Mouse (Mus musculus) testis, adult 2 months (tissue): ENCODE results near the gene Gys1. TPM values are rescaled to one million over a fixed set of nuclear protein-coding genes. Genes with fewer than 3 reads are reported as not detected.
"Not testable (repeated sequence)": the region's sequence is repeated elsewhere in the genome, so short reads cannot be mapped to it uniquely, and the experiment has no call there.

Experiments used
- H3K27ac ChIP-seq: fragments of 200-500 bp; 2 replicates; pipeline ENCODE4 v1.5.1; 2012; ENCODE audit warnings: low read depth, low read length; ENCODE audit not compliant: control insufficient read depth, insufficient read depth
- H3K27me3 ChIP-seq: fragments of 200-500 bp; 2 replicates; pipeline ENCODE4 v1.6.1; 2012; ENCODE audit warnings: mild to moderate bottlenecking, low read length, moderate library complexity; ENCODE audit not compliant: control insufficient read depth, insufficient read depth
- H3K36me3 ChIP-seq: fragments of 200-500 bp; 2 replicates; pipeline ENCODE4 v1.6.1; 2012; ENCODE audit warnings: mild to moderate bottlenecking, low read length; ENCODE audit not compliant: control insufficient read depth, insufficient read depth
- H3K4me1 ChIP-seq: fragments of 200-500 bp; 2 replicates; pipeline ENCODE4 v1.6.1; 2012; ENCODE audit warnings: low read length; ENCODE audit not compliant: control insufficient read depth, insufficient read depth
- H3K4me3 ChIP-seq: fragments of 200-500 bp; 2 replicates; pipeline ENCODE4 v1.5.1; 2012; ENCODE audit warnings: low read depth, mild to moderate bottlenecking, low read length, moderate library complexity, mixed read lengths; ENCODE audit not compliant: control insufficient read depth
- CTCF ChIP-seq: fragments of 200-500 bp; IDR thresholded peaks from 2 replicates; pipeline ENCODE4 v1.5.1; 2012; ENCODE audit warnings: low read depth, mild to moderate bottlenecking, inconsistent platforms, low read length, moderate library complexity; ENCODE audit not compliant: control insufficient read depth, insufficient read depth, insufficient replicate concordance
- POLR2A ChIP-seq: fragments of 200-500 bp; IDR thresholded peaks from 2 replicates; pipeline ENCODE4 v1.6.1; 2012; ENCODE audit warnings: low read depth, mild to moderate bottlenecking, inconsistent platforms, low read length, moderate library complexity; ENCODE audit not compliant: control insufficient read depth
- polyA plus RNA-seq: library from polyadenylated mRNA; depleted of rRNA; stranded (reverse); fragments of >200 nt; gene quantifications from 2 replicates; pipeline ENCODE4 v1.2.3, GENCODE M21; 2012

Gys1 gene
- polyA plus RNA-seq, 1 experiment, result 1.7 TPM

GRCm38 (mm10) chr7:45476453-45476852 lies 41.8 kb downstream of the Gys1 start:
- Histone ChIP-seq H3K27ac (no peak overlapping the region; the same call in 1 of the 2 replicates), H3K4me3 (no peak overlapping the region), H3K36me3 (no peaks in the 10 kb centered on the region), H3K27me3 (no peaks in the 10 kb centered on the region), H3K4me1 (peaks cover 11% of the 10 kb centered on the region)
- TF ChIP-seq POLR2A (no peak), CTCF (no peak)

- H3K27me3 ChIP-seq, result no peaks in the 10 kb centered on the region
- no peaks in the 10 kb centered on the region for H3K36me3 ChIP-seq
- no peak overlapping the region; the same call in 1 of the 2 replicates for H3K27ac ChIP-seq
- no peak overlapping the region for H3K4me3 ChIP-seq
- TF ChIP-seq POLR2A, result no peak
- no peak for TF ChIP-seq CTCF
- H3K4me1 ChIP-seq, result peaks cover 13% of the 10 kb centered on the region
These were observed 42.4 kb downstream of the Gys1 start for GRCm38 (mm10) chr7:45477003-45477402.

GRCm38 (mm10) chr7:45478774-45479173 lies 44.1 kb downstream of the Gys1 start:
- no peak overlapping the region for H3K4me3 ChIP-seq
- H3K36me3 ChIP-seq, result no peaks in the 10 kb centered on the region
- TF ChIP-seq POLR2A (no peak), CTCF (no peak)
- no peaks in the 10 kb centered on the region for H3K27me3 ChIP-seq
- H3K27ac ChIP-seq, result no peak overlapping the region
- peaks cover 13% of the 10 kb centered on the region for H3K4me1 ChIP-seq

- not testable (repeated sequence) for H3K27ac ChIP-seq, H3K4me3 ChIP-seq, H3K4me1 ChIP-seq, H3K27me3 ChIP-seq, H3K36me3 ChIP-seq
These were observed 45.7 kb downstream of the Gys1 start for GRCm38 (mm10) chr7:45480310-45480709.

GRCm38 (mm10) chr7:45481374-45481927 lies 46.8 kb downstream of the Gys1 start, which contains the start of gene Tulp2:
Tulp2 (plus strand) TSS chr7:45481877.
- Histone ChIP-seq H3K4me3 (peak within 1 kb of the TSS; percentile 82), H3K36me3 (no peaks in the 10 kb centered on the region), H3K4me1 (peaks cover 6% of the 10 kb centered on the region), H3K27me3 (no peaks in the 10 kb centered on the region), H3K27ac (peak within 1 kb of the TSS; percentile 57)
- no peak for TF ChIP-seq CTCF
- TF ChIP-seq POLR2A, result peak; percentile 57; the same call in 1 of the 2 replicates

- peak overlapping the region; percentile 82; the same call in 1 of the 2 replicates for H3K4me3 ChIP-seq
- TF ChIP-seq CTCF (no peak), POLR2A (no peak)
- no peaks in the 10 kb centered on the region for H3K36me3 ChIP-seq
- peak overlapping the region; percentile 39 for H3K27ac ChIP-seq
- peaks cover 6% of the 10 kb centered on the region for H3K4me1 ChIP-seq
- H3K27me3 ChIP-seq, result no peaks in the 10 kb centered on the region
These were observed 47.5 kb downstream of the Gys1 start for GRCm38 (mm10) chr7:45482166-45482565.

GRCm38 (mm10) chr7:45484985-45485384 lies 50.3 kb downstream of the Gys1 start:
- not testable (repeated sequence) for H3K4me3 ChIP-seq, H3K36me3 ChIP-seq, H3K4me1 ChIP-seq, H3K27me3 ChIP-seq
- H3K27ac ChIP-seq, result 0 out of 2 replicates have a peak overlapping the region, but pooled peaks have one; percentile 16

GRCm38 (mm10) chr7:45486158-45486557 lies 51.5 kb downstream of the Gys1 start:
- Histone ChIP-seq H3K27ac (peak overlapping the region; percentile 68), H3K4me3 (peak overlapping the region; percentile 60), H3K4me1 (peaks cover 7% of the 10 kb centered on the region), H3K27me3 (no peaks in the 10 kb centered on the region), H3K36me3 (no peaks in the 10 kb centered on the region)
- TF ChIP-seq CTCF, result no peak
- TF ChIP-seq POLR2A, result peak; percentile 35; the same call in 1 of the 2 replicates
